Mouse (Mus musculus) heart, embryonic 12.5 days (tissue): ENCODE results near the gene Fitm2. TPM values are rescaled to one million over a fixed set of nuclear protein-coding genes. Genes with fewer than 3 reads are reported as not detected.

Experiments used
- ATAC-seq: fragments of 200-750 bp; cut with Nextera tagmentation; 2 replicates; pipeline ENCODE4 v1.8.0; 2017; ENCODE audit warnings: moderate TSS enrichment, moderate library complexity; ENCODE audit not compliant: insufficient number of reproducible peaks, low FRiP score
- H3K27ac ChIP-seq: fragments of 300-500 bp; sonication (generic); 2 replicates; pipeline ENCODE4 v1.5.1; 2016; ENCODE audit warnings: mild to moderate bottlenecking, moderate library complexity; ENCODE audit not compliant: poor library complexity, severe bottlenecking
- H3K27me3 ChIP-seq: fragments of 300-500 bp; sonication (generic); replicated peaks from 2 replicates; pipeline ENCODE4 v1.6.1; 2016; ENCODE audit warnings: mild to moderate bottlenecking, moderate library complexity
- H3K36me3 ChIP-seq: fragments of 300-500 bp; sonication (generic); 2 replicates; pipeline ENCODE4 v1.6.1; 2016; ENCODE audit warnings: mild to moderate bottlenecking, moderate library complexity
- H3K4me1 ChIP-seq: fragments of 300-500 bp; sonication (generic); replicated peaks from 2 replicates; pipeline ENCODE4 v1.6.1; 2016; ENCODE audit warnings: mild to moderate bottlenecking
- H3K4me2 ChIP-seq: fragments of 300-500 bp; sonication (generic); 2 replicates; pipeline ENCODE4 v1.6.1; 2016; ENCODE audit warnings: mild to moderate bottlenecking, moderate library complexity
- H3K4me3 ChIP-seq: fragments of 300-500 bp; sonication (generic); 2 replicates; pipeline ENCODE4 v1.5.1; 2016; ENCODE audit warnings: mild to moderate bottlenecking
- H3K9ac ChIP-seq: fragments of 300-500 bp; sonication (generic); 2 replicates; pipeline ENCODE4 v1.6.1; 2016; ENCODE audit warnings: mild to moderate bottlenecking, moderate library complexity
- H3K9me3 ChIP-seq: fragments of 300-500 bp; sonication (generic); replicated peaks from 2 replicates; pipeline ENCODE4 v1.6.1; 2016; ENCODE audit warnings: mild to moderate bottlenecking, moderate library complexity
- WGBS: fragments of 180-500 bp; shearing (Covaris S2); methylation state at CpG from one replicate; pipeline ENCODE4 v1.1.7; 2016; 5-methylcytosine and 5-hydroxymethylcytosine counted together
- polyA plus RNA-seq: library from polyadenylated mRNA; unstranded; fragments of >200 nt; fragmentation: Nextera tagmentation; extraction: Ambion mirVana; gene quantifications from 2 replicates; pipeline ENCODE4 v1.2.1, GENCODE M21; 2016

The Fitm2 gene
- polyA plus RNA-seq: 14.2 and 15.5 TPM in 2 replicates

DNA sequence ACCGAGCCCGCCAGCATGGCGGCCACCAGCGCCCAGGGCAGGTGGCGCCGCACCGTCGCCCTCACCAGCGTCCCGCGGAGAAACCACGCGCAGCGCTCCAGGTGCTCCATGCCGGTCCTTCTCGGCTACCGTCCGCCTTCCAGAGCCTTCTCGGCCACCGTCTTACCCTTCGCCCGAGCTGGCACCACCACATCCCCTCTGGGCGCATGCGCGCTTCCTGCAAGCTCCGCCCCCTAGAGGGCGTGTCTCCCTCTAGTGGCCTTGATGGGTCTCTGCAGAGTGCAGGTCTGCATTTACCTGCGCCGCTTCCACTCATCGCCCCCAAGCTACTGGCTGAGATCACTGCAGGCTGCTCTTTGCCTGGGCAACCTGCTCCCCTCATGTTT, at the start of gene Fitm2:
TSS of gene Fitm2 (minus strand) at position 164 of the 386 bp plus-strand sequence.
- Histone ChIP-seq H3K4me1 (peaks cover 10% of the 10 kb centered on the region), H3K4me2 (peak within 1 kb of the TSS; percentile 90), H3K9ac (peak within 1 kb of the TSS; percentile 86), H3K4me3 (peak within 1 kb of the TSS; percentile 81), H3K9me3 (no peaks in the 10 kb centered on the region), H3K36me3 (peaks cover 24% of the 10 kb centered on the region), H3K27ac (peak within 1 kb of the TSS; percentile 71), H3K27me3 (peaks cover 4% of the 10 kb centered on the region; the same call in 1 of the 2 replicates)
- ATAC-seq: peak; percentile 95
- under 1% methylated on average over 30 of the region's 30 CpGs for WGBS

DNA sequence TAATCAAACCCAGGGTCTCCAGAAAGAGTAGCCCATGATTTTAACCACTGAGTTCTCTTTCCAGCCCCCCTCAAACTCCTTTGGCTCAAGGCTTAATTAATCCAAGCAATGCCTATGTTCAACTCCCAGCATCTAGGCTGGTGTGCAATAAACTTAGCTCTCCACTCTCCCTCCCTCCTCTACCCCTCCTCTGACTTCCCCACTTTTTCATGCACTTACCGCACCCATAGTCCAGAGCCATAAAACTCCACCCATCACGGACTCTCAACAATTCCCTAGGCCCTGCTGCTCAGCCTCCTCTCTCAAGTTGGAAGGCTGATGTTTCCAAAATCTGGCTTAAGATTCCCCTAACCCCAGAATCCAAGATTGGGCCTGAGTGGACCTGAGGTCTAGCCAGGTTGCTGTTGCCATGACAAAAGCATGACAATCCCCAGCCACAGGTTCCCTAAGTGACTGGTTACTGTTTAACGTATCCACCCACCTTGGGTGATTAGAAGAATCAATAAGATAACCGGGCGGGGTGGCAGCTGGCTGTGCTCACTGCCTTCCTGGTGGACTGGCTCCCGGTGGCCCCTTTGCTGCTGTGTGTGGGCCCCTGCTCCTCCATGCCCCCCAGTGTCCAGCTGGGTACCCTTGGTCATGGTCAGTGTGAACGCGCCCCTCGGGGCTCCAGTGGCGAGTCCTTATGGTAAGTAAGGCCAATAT, 34.0 kb upstream of the Fitm2 start, which contains the start of gene Hnf4a:
TSS of gene Hnf4a (plus strand) at position 509 of the 705 bp plus-strand sequence.
- H3K4me3 ChIP-seq: no peak within 1 kb of the TSS
- ATAC-seq: no peak
- no peaks in the 10 kb centered on the region for H3K9me3 ChIP-seq
- H3K36me3 ChIP-seq: no peaks in the 10 kb centered on the region
- WGBS: 73% methylated on average over 10 of the region's 10 CpGs
- no peak within 1 kb of the TSS for H3K27ac ChIP-seq
- no peak within 1 kb of the TSS for H3K4me2 ChIP-seq
- H3K4me1 ChIP-seq: no peaks in the 10 kb centered on the region
- H3K9ac ChIP-seq: no peak within 1 kb of the TSS
- H3K27me3 ChIP-seq: 0 out of 2 replicates have a peak, but pooled peaks cover 4% of the 10 kb centered on the region

DNA sequence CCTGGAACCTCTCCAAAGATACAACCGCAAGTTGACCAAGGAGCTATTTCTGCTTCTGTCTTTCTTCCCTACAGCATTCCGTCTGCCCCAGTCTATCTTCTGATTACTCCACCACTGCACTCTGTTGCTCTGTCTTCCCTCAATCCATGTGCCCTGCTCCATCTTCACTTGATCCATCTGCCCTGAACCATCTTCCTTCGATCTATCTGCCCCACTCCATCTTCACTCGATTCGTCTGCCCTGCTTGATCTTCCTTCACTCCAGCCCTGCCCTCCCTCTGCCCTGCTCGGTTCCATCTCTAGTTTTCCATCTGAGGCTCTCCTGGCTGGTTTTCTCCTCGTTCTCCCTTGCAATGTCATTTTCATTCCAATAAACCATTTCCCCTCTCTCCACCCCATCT, 30.8 kb upstream of the Fitm2 start:
- ATAC-seq: no peak
- 0 out of 2 replicates have a peak, but pooled peaks cover 4% of the 10 kb centered on the region for H3K27me3 ChIP-seq
- H3K4me2 ChIP-seq: no peak overlapping the region
- H3K4me1 ChIP-seq: no peaks in the 10 kb centered on the region
- no peaks in the 10 kb centered on the region for H3K9me3 ChIP-seq
- H3K36me3 ChIP-seq: no peaks in the 10 kb centered on the region
- no peak overlapping the region for H3K27ac ChIP-seq
- H3K9ac ChIP-seq: no peak overlapping the region
- 70% methylated on average over 7 of the region's 7 CpGs for WGBS
- no peak overlapping the region for H3K4me3 ChIP-seq

DNA sequence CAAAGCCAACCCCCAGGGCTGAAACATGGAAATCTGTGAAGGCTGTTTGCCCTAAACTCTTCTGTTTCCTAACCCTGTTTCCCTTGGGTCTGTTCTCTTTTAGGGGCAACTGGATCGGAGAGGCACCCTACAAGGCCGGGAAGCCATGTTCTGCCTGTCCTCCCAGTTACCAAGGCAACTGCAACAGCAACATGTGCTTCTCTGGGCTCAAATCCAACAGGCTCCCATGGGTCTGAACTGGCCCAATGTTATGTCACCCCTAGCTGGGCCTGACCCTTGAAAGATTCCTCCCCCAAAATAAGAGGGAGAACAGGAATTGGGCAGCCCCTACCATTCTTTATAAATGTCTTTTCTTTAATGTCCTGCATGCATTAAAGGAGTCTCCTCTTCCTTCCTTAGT, 29.8 kb upstream of the Fitm2 start:
- no peaks in the 10 kb centered on the region for H3K9me3 ChIP-seq
- WGBS: 93% methylated on average over 2 of the region's 2 CpGs
- no peak for ATAC-seq

GRCm38 (mm10) chr2:163494456-163494855, 22.0 kb upstream of the Fitm2 start:
- no peak for ATAC-seq
- Histone ChIP-seq H3K4me2 (no peak overlapping the region), H3K9ac (no peak overlapping the region), H3K9me3 (no peaks in the 10 kb centered on the region), H3K4me1 (peaks cover 18% of the 10 kb centered on the region), H3K4me3 (no peak overlapping the region), H3K27me3 (peaks cover 14% of the 10 kb centered on the region; the same call in 1 of the 2 replicates), H3K36me3 (no peaks in the 10 kb centered on the region), H3K27ac (no peak overlapping the region)
- 22% methylated on average over 6 of the region's 6 CpGs for WGBS

More for the DNA sequence above, 29.8 kb upstream of the Fitm2 start:
- no peak overlapping the region for H3K27ac ChIP-seq
- H3K27me3 ChIP-seq: 0 out of 2 replicates have a peak, but pooled peaks cover 4% of the 10 kb centered on the region
- no peaks in the 10 kb centered on the region for H3K36me3 ChIP-seq
- H3K4me3 ChIP-seq: no peak overlapping the region
- no peaks in the 10 kb centered on the region for H3K4me1 ChIP-seq
- no peak overlapping the region for H3K4me2 ChIP-seq
- no peak overlapping the region for H3K9ac ChIP-seq

- Histone ChIP-seq H3K4me1 (peaks cover 18% of the 10 kb centered on the region), H3K36me3 (no peaks in the 10 kb centered on the region), H3K27ac (no peak overlapping the region), H3K27me3 (peaks cover 14% of the 10 kb centered on the region; the same call in 1 of the 2 replicates), H3K9ac (no peak overlapping the region), H3K4me2 (no peak overlapping the region), H3K9me3 (no peaks in the 10 kb centered on the region), H3K4me3 (no peak overlapping the region)
- 27% methylated on average over 5 of the region's 5 CpGs for WGBS
- no peak for ATAC-seq
Measured at GRCm38 (mm10) chr2:163493976-163494375, 21.5 kb upstream of the Fitm2 start.

DNA sequence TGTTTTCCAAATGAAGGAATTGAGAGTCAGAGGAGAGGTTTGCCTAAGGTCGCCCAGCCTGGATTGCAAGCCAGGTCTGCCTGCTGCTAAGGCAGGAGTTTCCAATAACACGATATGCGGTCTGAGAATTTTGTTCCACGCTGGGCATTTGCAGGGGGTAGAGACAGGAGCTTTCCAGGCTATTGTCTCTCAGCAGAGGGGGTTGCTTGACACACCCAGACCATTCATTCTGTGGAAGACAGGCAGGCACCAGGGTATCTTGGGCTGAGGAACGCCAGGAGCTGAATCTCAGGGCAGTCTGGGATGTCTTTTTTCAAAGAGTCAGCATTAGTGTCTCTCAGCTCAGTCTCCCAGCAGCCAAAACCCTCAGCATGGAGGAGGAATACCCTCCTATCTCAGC, 20.6 kb upstream of the Fitm2 start:
- ATAC-seq: no peak
- H3K9me3 ChIP-seq: no peaks in the 10 kb centered on the region
- no peak overlapping the region for H3K4me3 ChIP-seq
- 31% methylated on average over 5 of the region's 5 CpGs for WGBS
- H3K27me3 ChIP-seq: peaks cover 14% of the 10 kb centered on the region; the same call in 1 of the 2 replicates
- H3K27ac ChIP-seq: no peak overlapping the region
- no peak overlapping the region for H3K4me2 ChIP-seq
- no peaks in the 10 kb centered on the region for H3K36me3 ChIP-seq
- H3K9ac ChIP-seq: no peak overlapping the region
- peaks cover 18% of the 10 kb centered on the region for H3K4me1 ChIP-seq

- ATAC-seq: no peak
- Histone ChIP-seq H3K9me3 (no peaks in the 10 kb centered on the region), H3K27ac (no peak within 1 kb of the TSS), H3K4me3 (no peak within 1 kb of the TSS), H3K36me3 (no peaks in the 10 kb centered on the region), H3K9ac (no peak within 1 kb of the TSS), H3K4me1 (peaks cover 18% of the 10 kb centered on the region), H3K4me2 (no peak within 1 kb of the TSS), H3K27me3 (peaks cover 14% of the 10 kb centered on the region; the same call in 1 of the 2 replicates)
- WGBS: 77% methylated on average over 5 of the region's 5 CpGs
Measured at GRCm38 (mm10) chr2:163492018-163492417, 19.6 kb upstream of the Fitm2 start, which contains the start of gene R3hdml. Gene R3hdml (plus strand): TSS chr2:163492318.

DNA sequence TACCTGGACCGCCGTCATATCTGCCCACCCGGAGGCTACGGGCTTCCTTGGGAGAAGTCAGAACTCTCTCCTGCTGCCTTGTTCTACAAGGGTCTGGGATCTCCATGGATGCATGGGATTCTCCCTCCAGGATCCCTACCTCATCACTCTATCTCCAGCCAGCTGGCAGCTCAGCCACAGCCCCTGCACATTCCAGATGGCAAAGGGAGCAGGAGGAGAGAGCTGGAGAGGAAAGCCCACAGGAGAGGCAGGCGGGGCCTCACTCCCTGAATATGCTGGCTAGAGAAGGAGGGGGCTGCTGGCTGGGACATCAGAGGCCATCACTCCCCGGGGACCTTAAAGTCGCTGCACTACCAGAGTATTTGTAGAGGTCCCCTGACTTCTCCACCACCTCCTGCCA, 18.9 kb upstream of the Fitm2 start:
- Histone ChIP-seq H3K4me2 (no peak overlapping the region), H3K4me1 (peaks cover 18% of the 10 kb centered on the region), H3K27ac (no peak overlapping the region), H3K36me3 (no peaks in the 10 kb centered on the region), H3K9ac (no peak overlapping the region), H3K9me3 (no peaks in the 10 kb centered on the region), H3K27me3 (peaks cover 14% of the 10 kb centered on the region), H3K4me3 (no peak overlapping the region)
- WGBS: 44% methylated on average over 7 of the region's 7 CpGs
- no peak for ATAC-seq

GRCm38 (mm10) chr2:163490656-163491055, 18.2 kb upstream of the Fitm2 start:
- Histone ChIP-seq H3K36me3 (no peaks in the 10 kb centered on the region), H3K9me3 (no peaks in the 10 kb centered on the region), H3K27me3 (peaks cover 14% of the 10 kb centered on the region), H3K4me2 (no peak overlapping the region), H3K9ac (no peak overlapping the region), H3K27ac (no peak overlapping the region), H3K4me3 (no peak overlapping the region), H3K4me1 (peaks cover 18% of the 10 kb centered on the region)
- no peak for ATAC-seq
- WGBS: 90% methylated on average over 17 of the region's 17 CpGs

GRCm38 (mm10) chr2:163489725-163490291, 17.4 kb upstream of the Fitm2 start:
- Histone ChIP-seq H3K36me3 (no peaks in the 10 kb centered on the region), H3K4me1 (peaks cover 18% of the 10 kb centered on the region), H3K9ac (no peak overlapping the region), H3K4me2 (no peak overlapping the region), H3K27ac (no peak overlapping the region), H3K9me3 (no peaks in the 10 kb centered on the region), H3K27me3 (peaks cover 14% of the 10 kb centered on the region), H3K4me3 (no peak overlapping the region)
- 50% methylated on average over 5 of the region's 5 CpGs for WGBS
- ATAC-seq: no peak
